Mouse (Mus musculus) kidney, adult 2 months (tissue): ENCODE data around the gene Dnajc13. TPM values are rescaled to one million over a fixed set of nuclear protein-coding genes. Genes with fewer than 3 reads are reported as not detected.

ENCODE experiments used
- DNase-seq: peaks from one replicate; pipeline ENCODE4 v3.0.0; 2021
- H3K27ac ChIP-seq: fragments of 200-500 bp; 2 replicates; pipeline ENCODE4 v1.5.1; 2012; ENCODE audit warnings: low read depth, low read length, control low read depth, inconsistent platforms; ENCODE audit not compliant: insufficient read depth
- H3K27me3 ChIP-seq: fragments of 200-500 bp; replicated peaks from 2 replicates; pipeline ENCODE4 v1.6.1; 2012; ENCODE audit warnings: mild to moderate bottlenecking, moderate library complexity, low read length, inconsistent platforms; ENCODE audit not compliant: control insufficient read depth, insufficient read depth
- H3K36me3 ChIP-seq: fragments of 200-500 bp; 2 replicates; pipeline ENCODE4 v1.6.1; 2012; ENCODE audit warnings: mild to moderate bottlenecking, moderate library complexity, low read length, inconsistent platforms; ENCODE audit not compliant: control insufficient read depth, insufficient read depth
- H3K4me1 ChIP-seq: fragments of 200-500 bp; 2 replicates; pipeline ENCODE4 v1.6.1; 2011; ENCODE audit warnings: low read length; ENCODE audit not compliant: control insufficient read depth, insufficient read depth
- H3K4me3 ChIP-seq: fragments of 200-500 bp; 2 replicates; pipeline ENCODE4 v1.5.1; 2011; ENCODE audit warnings: mild to moderate bottlenecking, low read depth, low read length, control low read depth; ENCODE audit not compliant: insufficient read depth
- CTCF ChIP-seq: fragments of 200-500 bp; conservative IDR thresholded peaks from 2 replicates; pipeline ENCODE4 v1.5.1; 2011; ENCODE audit warnings: low read depth, mild to moderate bottlenecking, control low read depth, low read length, moderate library complexity, mixed read lengths; ENCODE audit not compliant: insufficient read depth, insufficient read length
- POLR2A ChIP-seq: fragments of 200-500 bp; IDR thresholded peaks from one replicate; pipeline ENCODE4 v1.6.1; 2011; ENCODE audit warnings: low read depth, low read length, control low read depth
- WGBS: fragments of 180-500 bp; shearing (Covaris S2); methylation state at CpG from one replicate; pipeline ENCODE4 v1.1.7; 2018; 5-methylcytosine and 5-hydroxymethylcytosine counted together
- polyA plus RNA-seq: library from polyadenylated mRNA; depleted of rRNA; stranded (reverse); fragments of >200 nt; gene quantifications from 2 replicates; pipeline ENCODE4 v1.2.3, GENCODE M21; 2012

Dnajc13 gene
- polyA plus RNA-seq, 1 experiment = 104 TPM

DNA sequence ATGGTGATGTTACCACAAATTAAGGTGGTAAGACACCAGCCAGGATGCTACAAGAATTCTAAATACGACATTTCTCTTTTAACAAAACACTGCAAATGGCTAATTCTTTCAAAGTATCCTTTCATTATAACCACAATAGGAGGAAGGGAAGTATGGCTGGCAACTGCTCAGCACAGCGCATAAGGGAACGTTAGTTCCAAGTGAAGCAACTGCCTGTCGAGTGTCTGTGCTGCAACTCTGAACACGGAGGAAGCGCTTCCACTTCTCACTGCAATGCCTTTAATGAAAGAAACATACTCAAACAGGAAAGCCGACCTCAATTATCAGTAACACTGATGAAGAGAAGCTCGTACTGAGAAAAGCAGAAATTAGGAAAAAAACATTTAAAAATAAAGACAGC lies 23.7 kb downstream of the Dnajc13 start:
- WGBS = 92% methylated on average over 8 of the region's 8 CpGs
- Histone ChIP-seq H3K27me3 (no peaks in the 10 kb centered on the region), H3K36me3 (peaks cover 3% of the 10 kb centered on the region), H3K4me1 (no peaks in the 10 kb centered on the region), H3K27ac (no peak overlapping the region), H3K4me3 (no peak overlapping the region)
- no peak for TF ChIP-seq CTCF
- TF ChIP-seq POLR2A = no peak
- DNase-seq = no peak

DNA sequence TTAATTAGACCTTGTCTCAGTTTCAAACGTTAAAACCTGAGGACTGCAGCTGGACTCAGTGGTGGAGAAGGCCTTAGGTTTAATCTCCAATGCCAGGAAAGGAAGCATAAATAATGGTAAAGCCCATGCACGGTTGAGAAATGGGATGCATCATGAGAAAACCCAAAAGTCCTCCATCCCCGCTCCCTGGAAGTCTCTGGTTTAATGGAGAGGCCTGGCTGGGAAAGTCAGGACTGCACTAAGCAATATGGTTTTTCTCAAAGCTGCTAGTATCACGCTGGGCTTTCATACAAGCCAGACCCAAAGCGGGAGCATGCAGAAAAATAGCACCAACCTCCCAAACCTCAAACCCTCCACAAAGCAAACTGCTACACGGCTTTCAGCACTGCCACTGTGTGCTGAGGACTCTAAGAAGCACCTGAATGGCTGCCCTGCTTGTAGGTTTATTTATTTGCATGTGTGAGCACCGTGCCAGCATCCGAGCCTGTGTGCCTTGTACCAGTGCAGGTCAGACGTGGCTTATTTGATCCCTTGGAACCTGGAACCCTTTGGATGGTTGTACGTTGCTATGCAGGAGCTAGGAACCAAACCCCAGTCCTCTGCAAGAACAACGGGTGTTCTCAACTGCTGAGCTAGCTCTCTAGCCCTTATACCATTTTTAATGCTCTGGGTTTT lies 26.3 kb downstream of the Dnajc13 start:
- no peaks in the 10 kb centered on the region for H3K4me1 ChIP-seq
- no peak overlapping the region for H3K27ac ChIP-seq
- H3K36me3 ChIP-seq = peaks cover 6% of the 10 kb centered on the region
- no peak overlapping the region for H3K4me3 ChIP-seq
- TF ChIP-seq CTCF = no peak
- no peak for TF ChIP-seq POLR2A
- H3K27me3 ChIP-seq = no peaks in the 10 kb centered on the region
- 84% methylated on average over 11 of the region's 11 CpGs for WGBS
- DNase-seq = no peak

DNA sequence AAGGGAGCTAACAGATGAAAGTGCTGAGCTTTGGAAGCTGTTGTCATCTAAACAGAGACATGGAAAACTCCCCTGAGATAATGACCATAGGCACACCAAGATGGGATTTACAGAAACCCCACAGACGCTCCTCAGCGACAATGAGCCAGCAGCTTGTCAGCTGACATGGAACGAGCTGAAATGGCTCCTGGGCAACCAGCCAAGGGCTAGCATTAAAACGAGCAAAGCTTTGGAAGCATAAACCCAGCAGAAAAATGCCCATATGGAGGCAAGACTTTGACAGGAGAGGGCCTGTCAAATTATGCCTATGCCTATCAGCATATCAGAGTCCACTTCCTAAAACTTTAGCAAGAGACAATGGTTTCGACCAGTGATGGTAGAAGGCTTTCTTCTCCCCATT lies 27.0 kb downstream of the Dnajc13 start:
- H3K27me3 ChIP-seq = no peaks in the 10 kb centered on the region
- DNase-seq = peak; percentile 60
- no peaks in the 10 kb centered on the region for H3K4me1 ChIP-seq
- H3K36me3 ChIP-seq = peaks cover 9% of the 10 kb centered on the region
- H3K4me3 ChIP-seq = no peak overlapping the region
- H3K27ac ChIP-seq = no peak overlapping the region
- WGBS = 36% methylated on average over 5 of the region's 5 CpGs
- TF ChIP-seq POLR2A (no peak), CTCF (no peak)

DNA sequence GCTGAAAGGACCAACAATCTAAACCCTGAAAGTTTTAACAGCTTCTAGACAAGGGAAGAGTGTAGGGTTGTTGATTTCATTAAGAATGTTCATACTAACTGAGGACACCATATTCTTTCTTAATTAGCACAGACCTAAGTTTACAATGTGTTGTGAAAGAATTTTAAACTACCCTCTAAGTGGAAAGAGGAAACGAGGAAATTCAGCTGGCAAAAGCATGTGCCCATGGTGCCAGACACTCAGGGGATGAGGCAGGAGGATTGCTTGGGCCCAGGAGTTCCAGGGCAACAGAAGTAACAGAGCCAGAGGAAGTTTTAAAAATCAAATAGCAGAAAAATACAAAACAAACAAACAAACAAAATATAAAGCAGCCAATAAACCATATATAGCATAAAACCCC lies 28.9 kb downstream of the Dnajc13 start:
- WGBS = 61% methylated on average over 1 of the region's 1 CpGs
- Histone ChIP-seq H3K4me3 (no peak overlapping the region), H3K27ac (no peak overlapping the region), H3K27me3 (no peaks in the 10 kb centered on the region), H3K36me3 (peaks cover 19% of the 10 kb centered on the region), H3K4me1 (no peaks in the 10 kb centered on the region)
- no peak for DNase-seq
- TF ChIP-seq POLR2A = no peak
- no peak for TF ChIP-seq CTCF

DNA sequence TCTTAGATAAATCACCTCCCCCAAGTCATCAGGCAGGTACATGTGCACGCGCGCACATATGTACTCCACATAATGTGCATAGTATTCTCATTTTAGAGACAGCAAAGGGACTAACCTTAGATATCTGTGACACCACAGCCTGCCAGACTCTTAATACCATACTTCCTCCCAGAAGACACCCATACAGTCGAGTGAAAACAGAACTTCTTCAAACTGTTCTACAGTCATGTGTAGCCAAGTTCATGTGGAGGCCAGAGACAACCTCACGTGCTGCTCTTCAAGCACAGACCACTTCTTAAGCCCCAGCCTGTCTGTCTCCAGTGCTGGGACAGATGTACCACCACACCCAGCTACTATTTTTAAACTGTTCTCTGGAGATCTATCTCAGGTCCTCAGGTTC lies 29.7 kb downstream of the Dnajc13 start:
- DNase-seq = no peak
- Histone ChIP-seq H3K27ac (no peak overlapping the region), H3K27me3 (no peaks in the 10 kb centered on the region), H3K4me3 (no peak overlapping the region), H3K4me1 (no peaks in the 10 kb centered on the region), H3K36me3 (peaks cover 24% of the 10 kb centered on the region)
- 93% methylated on average over 5 of the region's 5 CpGs for WGBS
- TF ChIP-seq POLR2A (no peak), CTCF (no peak)

DNA sequence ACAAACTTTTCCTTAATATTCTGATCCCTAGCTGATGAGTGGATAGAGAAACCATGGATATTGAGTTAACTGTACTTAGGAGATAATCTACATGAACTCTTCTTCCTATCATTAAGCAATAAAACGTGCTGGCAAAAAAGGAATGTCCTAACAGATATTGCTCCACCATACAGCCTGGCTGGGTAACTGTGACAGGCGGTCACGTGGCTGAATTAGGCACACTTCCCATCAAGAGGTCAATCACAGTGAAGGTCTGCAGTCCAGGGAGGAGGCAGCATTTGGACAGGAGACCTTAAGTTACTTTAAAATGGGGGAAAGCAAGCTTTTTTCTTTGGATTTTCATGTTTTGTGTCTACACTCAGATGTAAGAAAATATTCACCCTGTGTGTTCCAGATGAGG lies 30.7 kb downstream of the Dnajc13 start:
- no peak overlapping the region for H3K27ac ChIP-seq
- no peaks in the 10 kb centered on the region for H3K4me1 ChIP-seq
- 79% methylated on average over 3 of the region's 3 CpGs for WGBS
- H3K4me3 ChIP-seq = no peak overlapping the region
- no peaks in the 10 kb centered on the region for H3K27me3 ChIP-seq
- peaks cover 22% of the 10 kb centered on the region for H3K36me3 ChIP-seq
- DNase-seq = no peak
- TF ChIP-seq CTCF = no peak
- TF ChIP-seq POLR2A = no peak

DNA sequence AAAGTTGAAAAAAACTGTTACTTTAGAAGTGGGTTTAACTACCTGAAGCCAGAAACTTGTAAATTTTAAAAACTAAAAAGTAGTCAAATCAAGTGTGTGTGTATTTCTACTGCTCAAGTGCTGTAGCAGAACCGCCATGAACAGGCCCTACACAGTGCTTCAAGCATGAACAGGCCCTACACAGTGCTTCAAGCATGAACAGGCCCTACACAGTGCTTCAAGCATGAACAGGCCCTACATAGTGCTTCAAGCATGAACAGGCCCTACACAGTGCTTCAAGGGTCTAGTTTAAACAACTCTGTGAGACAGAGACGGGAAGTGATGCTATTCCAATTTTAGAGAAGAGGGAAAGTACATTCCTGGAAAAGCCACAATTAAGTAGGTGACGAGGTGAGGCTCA lies 51.3 kb downstream of the Dnajc13 start:
- Histone ChIP-seq H3K4me3 (no peak overlapping the region), H3K4me1 (no peaks in the 10 kb centered on the region), H3K36me3 (peaks cover 10% of the 10 kb centered on the region), H3K27me3 (no peaks in the 10 kb centered on the region), H3K27ac (no peak overlapping the region)
- whole genome bisulfite sequencing = 82% methylated on average over 3 of the region's 3 CpGs
- TF ChIP-seq POLR2A = no peak
- TF ChIP-seq CTCF = no peak
- DNase-seq = no peak

DNA sequence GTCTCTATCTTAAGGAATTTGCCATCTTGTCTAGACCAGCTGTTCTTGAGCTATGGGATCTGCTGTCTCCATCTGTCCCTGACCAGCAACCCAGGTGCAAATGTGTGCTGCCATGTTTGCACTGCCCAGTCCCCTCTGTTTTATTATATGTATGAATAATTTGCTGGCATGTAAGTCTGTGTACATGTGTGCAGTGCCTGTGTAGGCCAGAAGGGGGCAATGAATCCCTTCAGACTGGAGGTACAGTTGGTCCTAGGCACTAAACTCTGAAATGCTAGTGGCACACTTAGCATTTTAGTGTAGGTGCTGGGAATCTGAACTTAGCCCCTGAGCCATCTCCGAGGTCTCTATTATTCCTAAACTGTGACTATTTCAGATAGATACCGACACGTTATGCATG lies 58.9 kb downstream of the Dnajc13 start:
- no peak overlapping the region for H3K27ac ChIP-seq
- no peaks in the 10 kb centered on the region for H3K27me3 ChIP-seq
- H3K36me3 ChIP-seq = peaks cover 25% of the 10 kb centered on the region
- no peak overlapping the region for H3K4me3 ChIP-seq
- DNase-seq = peak; percentile 64
- TF ChIP-seq POLR2A = no peak
- TF ChIP-seq CTCF = peak; percentile 71
- H3K4me1 ChIP-seq = no peaks in the 10 kb centered on the region
- 89% methylated on average over 3 of the region's 3 CpGs for WGBS
